Mouse (Mus musculus) thymus, adult 18-20 months (tissue): ENCODE results near the gene Rrp12.

ENCODE experiments used
- DNase-seq, 2 experiments: peaks; one replicate each; pipeline ENCODE4 v3.0.0; 2022; ENCODE audit warnings: mixed read lengths in 2 of 2

The Rrp12 gene

DNA sequence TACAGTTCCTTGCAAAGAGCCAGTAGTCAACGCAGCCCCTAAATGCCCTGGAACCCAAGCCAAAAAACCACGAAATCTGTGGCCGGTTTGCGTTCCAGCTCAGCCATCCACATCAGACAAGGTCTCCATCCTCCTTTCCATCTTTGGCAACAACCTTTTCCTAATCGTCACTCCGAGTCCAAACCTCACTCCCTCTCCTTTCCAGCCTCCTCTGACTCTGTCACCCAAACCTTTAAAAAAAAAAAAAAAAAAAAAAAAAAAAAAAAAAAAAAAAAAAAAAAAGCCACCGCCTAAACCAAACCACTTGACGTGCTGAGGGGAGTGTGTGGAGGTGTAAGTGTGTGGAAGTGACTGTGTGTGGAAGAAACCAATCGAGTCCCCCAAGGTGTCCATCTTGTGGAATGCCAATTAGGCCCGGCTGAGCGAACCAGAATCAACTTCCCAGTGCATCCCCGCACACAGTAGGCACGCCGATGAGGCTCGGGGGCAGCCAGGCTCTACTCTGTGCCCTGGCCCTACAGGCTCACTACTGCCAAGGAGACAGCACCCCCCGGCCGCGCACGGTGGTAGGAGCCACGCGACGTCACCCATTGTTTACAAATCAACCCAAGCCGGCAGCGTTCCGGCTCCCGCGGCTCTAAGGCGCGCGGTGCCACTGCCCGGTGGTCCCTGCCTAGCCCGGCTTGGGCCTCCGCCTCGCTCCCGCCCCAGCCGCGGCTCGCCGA, 66.4 kb downstream of the Rrp12 start, which contains the start of gene Frat1:
TSS of gene Frat1 (plus strand) at position 590 of the 725 bp plus-strand sequence.
- peak; percentile 77 to 84 for DNase-seq

DNA sequence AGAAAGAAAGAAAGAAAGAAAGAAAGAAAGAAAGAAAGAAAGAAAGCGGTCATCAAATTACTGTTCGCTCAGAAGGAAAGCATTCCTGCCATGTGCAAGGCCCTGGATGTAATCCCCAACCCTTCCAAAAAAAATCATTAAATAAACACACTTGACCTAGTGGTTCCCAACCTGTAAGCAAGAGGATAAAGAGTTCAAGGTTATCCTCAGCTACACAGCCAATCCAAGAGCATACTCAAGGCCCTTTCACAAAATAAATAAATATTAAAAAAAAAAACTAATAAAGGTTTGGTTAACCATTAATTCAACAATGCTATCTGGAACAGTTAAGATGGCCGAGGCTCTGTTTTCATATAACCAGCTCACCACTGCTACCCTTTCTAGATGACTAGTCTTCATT, 67.0 kb downstream of the Rrp12 start:
- no peak for DNase-seq

DNA sequence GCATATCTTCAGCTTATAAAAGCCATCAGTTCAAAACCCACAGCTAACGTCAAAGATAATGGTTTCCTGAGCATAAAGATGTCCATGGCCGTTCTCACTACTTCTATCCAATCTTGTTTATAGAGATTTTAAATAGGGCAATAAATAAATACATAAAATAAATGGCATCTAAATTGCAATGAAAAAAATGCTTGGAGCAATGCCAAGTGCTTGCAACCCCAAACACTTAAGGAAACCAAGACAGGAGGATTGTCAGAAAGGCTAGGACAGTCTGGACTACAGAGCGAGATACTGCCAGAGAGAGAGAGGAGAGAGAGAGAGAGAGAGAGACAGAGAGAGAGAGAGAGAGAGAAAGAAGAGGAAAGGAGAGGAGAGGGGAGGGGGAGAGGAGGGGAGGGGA, 69.4 kb downstream of the Rrp12 start:
- DNase-seq, result no peak

DNA sequence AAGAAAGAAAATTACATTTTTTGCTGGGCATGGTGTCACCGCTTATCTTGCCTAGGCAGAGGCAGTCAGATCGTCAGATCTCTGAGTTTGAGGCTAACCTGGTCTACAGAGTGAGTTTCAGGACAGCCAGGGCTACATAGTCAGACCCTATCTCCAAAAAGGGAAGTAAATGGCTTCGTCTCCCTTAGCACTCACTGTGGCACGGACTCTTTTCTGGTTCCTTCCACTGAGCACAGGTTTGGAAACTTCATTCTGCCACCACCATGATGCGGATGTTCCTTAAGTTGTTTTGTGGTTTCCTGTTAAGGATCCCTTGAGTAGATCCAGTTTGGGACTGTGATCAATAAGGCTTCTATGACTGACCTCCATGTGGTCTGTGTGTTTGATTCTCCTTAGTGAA, 71.0 kb downstream of the Rrp12 start:
- no peak for DNase-seq

DNA sequence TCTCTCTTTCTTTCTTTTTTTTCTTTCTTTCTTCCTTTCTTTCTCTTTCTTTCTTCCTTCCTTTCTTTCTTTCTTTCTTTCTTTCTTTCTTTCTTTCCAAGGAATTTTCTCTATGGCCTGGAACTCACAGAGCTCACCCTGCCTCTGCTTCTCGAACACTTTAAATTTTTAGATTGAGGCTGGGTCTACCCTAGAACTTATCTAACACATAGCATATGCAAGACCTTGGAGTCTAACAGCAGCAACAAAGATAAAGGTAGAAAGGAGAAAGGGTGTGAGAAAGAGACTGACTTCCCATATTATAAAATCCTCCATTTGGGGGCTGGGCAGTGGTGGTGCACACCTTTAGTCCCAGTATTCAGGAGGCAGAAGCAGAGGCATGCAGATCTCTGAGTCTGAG, 73.4 kb downstream of the Rrp12 start:
- no peak for DNase-seq

DNA sequence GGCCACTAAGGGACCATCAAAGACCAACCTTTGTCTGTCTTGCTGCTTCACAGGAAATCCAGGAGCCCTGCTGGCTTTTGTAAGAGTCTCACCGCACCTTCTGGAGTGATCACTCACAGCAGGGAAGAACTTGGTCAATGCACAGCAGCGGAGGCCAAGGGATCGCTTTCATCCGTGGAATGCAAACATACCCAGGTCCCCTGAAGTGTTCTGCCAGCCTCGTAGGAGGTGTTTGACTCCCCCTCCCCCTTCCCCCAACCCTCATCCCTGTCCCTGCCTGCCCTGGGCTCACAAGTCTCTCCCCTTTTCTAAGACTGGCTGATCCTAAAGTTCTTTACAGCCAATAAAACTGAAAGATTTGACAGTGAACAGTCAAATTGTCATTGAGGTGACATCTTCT, 74.5 kb downstream of the Rrp12 start:
- no peak for DNase-seq

DNA sequence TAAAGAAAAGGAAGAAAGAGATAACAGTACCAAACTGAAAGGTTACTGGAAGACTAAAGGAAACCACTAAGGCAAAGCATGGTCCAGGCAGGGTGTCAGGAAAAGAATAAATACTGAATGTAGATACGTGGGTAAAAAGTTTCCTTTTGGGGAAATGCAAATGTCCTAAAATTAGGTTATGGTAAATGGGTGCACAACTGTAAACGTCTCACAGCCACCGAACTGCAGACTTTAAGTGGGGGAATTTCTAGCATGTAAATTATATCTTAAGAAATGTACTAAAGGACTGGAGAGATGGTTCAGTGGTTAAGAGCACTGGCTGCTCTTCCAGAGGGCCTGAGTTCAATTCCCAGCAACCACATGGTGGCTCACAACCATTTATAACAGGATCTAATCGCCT, 77.2 kb downstream of the Rrp12 start:
- no peak for DNase-seq

DNA sequence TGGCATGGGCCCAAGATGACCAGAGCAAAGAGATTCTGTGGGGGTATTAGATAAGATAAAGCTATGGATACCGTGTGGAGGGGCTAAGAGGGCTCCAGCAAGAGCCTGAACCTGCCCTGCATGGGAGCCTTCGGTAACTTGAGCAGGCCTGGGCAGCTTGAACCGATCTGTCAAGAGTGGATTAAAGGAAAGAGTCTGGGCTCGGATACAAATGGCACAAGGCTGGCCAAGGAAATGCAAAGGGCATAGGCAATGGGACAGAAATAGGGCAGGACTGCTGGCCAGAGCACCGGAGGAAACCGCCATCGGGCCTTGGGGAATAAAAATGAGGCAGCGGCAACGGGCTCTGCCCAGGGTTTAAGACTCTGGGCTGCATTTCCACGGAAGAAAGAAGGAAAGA, 78.6 kb downstream of the Rrp12 start:
- no peak for DNase-seq

DNA sequence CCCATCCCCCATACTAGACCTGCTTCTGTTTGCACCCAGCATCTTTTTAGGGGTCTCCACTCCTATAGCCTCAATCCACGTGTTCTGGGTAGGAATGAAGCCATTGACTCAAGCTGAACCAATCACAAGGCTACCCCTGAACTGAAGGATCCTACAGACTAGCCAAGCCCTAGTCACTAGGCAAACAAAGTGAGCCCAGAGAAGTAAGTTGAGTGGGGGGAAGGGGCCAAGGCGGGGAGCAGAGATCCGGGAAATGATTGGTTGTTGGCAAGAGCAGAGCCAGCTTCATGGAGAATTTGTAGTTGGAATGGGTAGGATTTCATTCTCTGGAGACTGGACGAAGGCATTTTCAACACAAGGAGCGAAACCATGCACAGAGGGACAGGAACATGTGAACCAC, 79.1 kb downstream of the Rrp12 start:
- no peak for DNase-seq

DNA sequence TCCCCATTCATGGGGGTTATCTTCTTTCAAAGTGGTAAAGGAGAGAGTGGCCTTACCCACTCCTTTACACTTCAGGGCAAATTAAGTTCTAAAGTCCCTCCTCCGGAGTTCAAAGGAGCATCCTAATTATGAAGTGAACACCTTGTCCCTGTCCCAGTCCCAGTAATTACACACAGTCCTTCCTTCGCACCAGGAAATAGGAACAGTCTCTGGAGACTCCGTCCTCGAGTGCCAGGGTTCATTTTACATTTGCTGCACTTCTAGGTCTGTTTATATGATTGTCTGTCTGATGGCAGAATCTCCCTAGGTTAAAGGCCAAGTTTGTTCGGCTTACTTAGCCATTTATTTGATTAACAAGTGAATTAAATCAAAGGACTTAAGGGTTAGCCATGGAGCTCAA, 79.6 kb downstream of the Rrp12 start:
- no peak for DNase-seq

DNA sequence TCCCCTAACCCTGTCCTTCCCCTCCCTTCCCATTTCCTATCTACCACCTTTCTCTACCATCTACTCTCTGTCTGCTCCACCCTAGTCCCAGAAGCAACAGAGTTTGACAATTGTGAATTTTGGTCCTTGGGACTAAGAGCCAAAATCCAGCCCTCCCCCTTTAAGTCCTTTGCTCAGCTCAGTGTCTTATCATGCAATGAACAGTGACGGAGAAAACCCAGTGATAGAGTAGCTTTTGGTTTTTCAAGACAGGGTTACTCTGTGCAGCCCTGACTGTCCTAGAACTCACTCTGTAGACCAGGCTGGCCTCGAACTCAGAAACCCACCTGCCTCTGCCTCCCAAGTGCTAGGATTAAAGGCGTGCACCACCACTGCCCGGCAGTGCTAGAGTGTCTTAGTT, 82.6 kb downstream of the Rrp12 start:
- DNase-seq, result no peak
